Mouse (Mus musculus) lung, postnatal 25 days (tissue): ENCODE measurements around the gene Spi1.
"Not testable (repeated sequence)": the region's sequence is repeated elsewhere in the genome, so short reads cannot be mapped to it uniquely, and the experiment has no call there.

ENCODE experiments used
- DNase-seq: peaks from one replicate; pipeline ENCODE4 v3.0.0; 2022; ENCODE audit warnings: low spot score

The Spi1 gene

GRCm38 (mm10) chr2:91081775-91082695 lies at the start of gene Spi1:
Gene Spi1 (plus strand): TSS chr2:91082390.
- no peak for DNase-seq

- DNase-seq, result no peak
These were observed 49.2 kb upstream of the Spi1 start for GRCm38 (mm10) chr2:91033000-91033399.

- peak; percentile 59 for DNase-seq
These were observed 46.8 kb upstream of the Spi1 start, which contains the start of gene Rapsn for GRCm38 (mm10) chr2:91035385-91035784. Gene Rapsn (plus strand): TSS chr2:91035620.

GRCm38 (mm10) chr2:91041786-91042185 lies 40.4 kb upstream of the Spi1 start:
- DNase-seq, result no peak

GRCm38 (mm10) chr2:91042651-91043398 lies 39.4 kb upstream of the Spi1 start:
- DNase-seq, result no peak

- DNase-seq, result no peak
These were observed 37.5 kb upstream of the Spi1 start for GRCm38 (mm10) chr2:91044727-91045126.

GRCm38 (mm10) chr2:91045805-91046204 lies 36.4 kb upstream of the Spi1 start:
- DNase-seq, result not testable (repeated sequence)

GRCm38 (mm10) chr2:91047359-91047758 lies 34.8 kb upstream of the Spi1 start:
- no peak for DNase-seq

GRCm38 (mm10) chr2:91051917-91052316 lies 30.3 kb upstream of the Spi1 start:
- DNase-seq, result no peak

- no peak for DNase-seq
These were observed 29.4 kb upstream of the Spi1 start for GRCm38 (mm10) chr2:91052752-91053151.

- DNase-seq, result no peak
These were observed 28.8 kb upstream of the Spi1 start for GRCm38 (mm10) chr2:91053181-91053933.

GRCm38 (mm10) chr2:91053934-91054382 lies 28.2 kb upstream of the Spi1 start, which contains the start of gene Psmc3:
Gene Psmc3 (plus strand): TSS chr2:91054009.
- DNase-seq, result peak; percentile 97

- no peak for DNase-seq
These were observed 23.8 kb upstream of the Spi1 start for GRCm38 (mm10) chr2:91058435-91058834.

- no peak for DNase-seq
These were observed 22.8 kb upstream of the Spi1 start for GRCm38 (mm10) chr2:91059376-91059775.

GRCm38 (mm10) chr2:91060544-91061355 lies 21.4 kb upstream of the Spi1 start:
- no peak for DNase-seq

- no peak for DNase-seq
These were observed 20.2 kb upstream of the Spi1 start for GRCm38 (mm10) chr2:91061849-91062481.

- DNase-seq, result no peak
These were observed 19.2 kb upstream of the Spi1 start for GRCm38 (mm10) chr2:91062779-91063606.

GRCm38 (mm10) chr2:91064211-91064610 lies 18.0 kb upstream of the Spi1 start:
- no peak for DNase-seq

- DNase-seq, result no peak
These were observed 16.6 kb upstream of the Spi1 start for GRCm38 (mm10) chr2:91065544-91065943.

GRCm38 (mm10) chr2:91066455-91066854 lies 15.7 kb upstream of the Spi1 start:
- DNase-seq, result no peak
